Mouse (Mus musculus): ENCODE measurements around the gene Robo4. TPM values are rescaled to one million over a fixed set of nuclear protein-coding genes. Genes with fewer than 3 reads are reported as not detected.

Robo4 gene
- total and polyA plus RNA-seq, 2 experiments from 2014 or later, result 4.5 to 13.1 TPM

- Histone ChIP-seq H3K9ac (replicated peaks; ENCODE audit: low read length) (no peak overlapping the region), H3K9me3 (ENCODE audit: low read length) (no peaks in the 10 kb centered on the region), H3K27ac (no peak overlapping the region), H3K4me3 (ENCODE audit: low read length) (no peak overlapping the region), H3K4me2 (ENCODE audit: low read depth, low read length) (no peak overlapping the region), H3K4me1 (ENCODE audit: insufficient read depth, low read length) (no peaks in the 10 kb centered on the region), H3K36me3 (ENCODE audit: insufficient read depth, low read length) (no peaks in the 10 kb centered on the region), H3K27me3 (ENCODE audit: insufficient read depth, low read length) (peaks cover 25% of the 10 kb centered on the region)
- ATAC-seq (peak; percentile 67; the same call in 1 of the 2 replicates), DNase-seq (ENCODE audit: low spot score) (no peak)
- no peak for TF ChIP-seq CTCF (IDR thresholded peaks at IDR 0.05; ENCODE audit: low read depth)
- 17% methylated on average over 3 of the region's 3 CpGs for WGBS
These were observed 36.4 kb downstream of the Robo4 start for GRCm38 (mm10) chr9:37437772-37438735.

GRCm38 (mm10) chr9:37452401-37452800 lies 50.7 kb downstream of the Robo4 start:
- H3K27me3 ChIP-seq (ENCODE audit: insufficient read depth, low read length), result peaks cover 6% of the 10 kb centered on the region; the same call in 1 of the 2 replicates
- no peak overlapping the region for H3K9ac ChIP-seq (replicated peaks; ENCODE audit: low read length)
- DNase-seq (ENCODE audit: low spot score) (no peak), ATAC-seq (no peak)
- H3K4me1 ChIP-seq (ENCODE audit: insufficient read depth, low read length), result peaks cover 10% of the 10 kb centered on the region; the same call in 1 of the 2 replicates
- no peaks in the 10 kb centered on the region for H3K36me3 ChIP-seq (ENCODE audit: insufficient read depth, low read length)
- H3K4me3 ChIP-seq (ENCODE audit: low read length), result no peak overlapping the region
- 7% methylated on average over 5 of the region's 5 CpGs for WGBS
- no peak overlapping the region for H3K27ac ChIP-seq
- no peaks in the 10 kb centered on the region for H3K9me3 ChIP-seq (ENCODE audit: low read length)
- no peak overlapping the region for H3K4me2 ChIP-seq (ENCODE audit: low read depth, low read length)
- no peak for TF ChIP-seq CTCF (IDR thresholded peaks at IDR 0.05; ENCODE audit: low read depth)

GRCm38 (mm10) chr9:37453328-37453727 lies 51.6 kb downstream of the Robo4 start:
- Histone ChIP-seq H3K9me3 (ENCODE audit: low read length) (no peaks in the 10 kb centered on the region), H3K4me2 (ENCODE audit: low read depth, low read length) (no peak overlapping the region), H3K4me3 (ENCODE audit: low read length) (no peak overlapping the region), H3K36me3 (ENCODE audit: insufficient read depth, low read length) (no peaks in the 10 kb centered on the region), H3K4me1 (ENCODE audit: insufficient read depth, low read length) (peaks cover 10% of the 10 kb centered on the region; the same call in 1 of the 2 replicates), H3K27ac (no peak overlapping the region), H3K27me3 (ENCODE audit: insufficient read depth, low read length) (peaks cover 6% of the 10 kb centered on the region; the same call in 1 of the 2 replicates), H3K9ac (replicated peaks; ENCODE audit: low read length) (no peak overlapping the region)
- ATAC-seq (no peak), DNase-seq (ENCODE audit: low spot score) (no peak)
- 35% methylated on average over 4 of the region's 4 CpGs for WGBS
- no peak for TF ChIP-seq CTCF (IDR thresholded peaks at IDR 0.05; ENCODE audit: low read depth)

GRCm38 (mm10) chr9:37454011-37454492 lies 52.4 kb downstream of the Robo4 start:
- WGBS, result 11% methylated on average over 6 of the region's 6 CpGs
- DNase-seq (ENCODE audit: low spot score) (no peak), ATAC-seq (no peak)
- H3K27ac ChIP-seq, result no peak overlapping the region
- H3K4me3 ChIP-seq (ENCODE audit: low read length), result no peak overlapping the region
- H3K9ac ChIP-seq (replicated peaks; ENCODE audit: low read length), result no peak overlapping the region
- H3K36me3 ChIP-seq (ENCODE audit: insufficient read depth, low read length), result no peaks in the 10 kb centered on the region
- H3K9me3 ChIP-seq (ENCODE audit: low read length), result no peaks in the 10 kb centered on the region
- TF ChIP-seq CTCF (IDR thresholded peaks at IDR 0.05; ENCODE audit: low read depth), result no peak
- no peak overlapping the region for H3K4me2 ChIP-seq (ENCODE audit: low read depth, low read length)
- H3K4me1 ChIP-seq (ENCODE audit: insufficient read depth, low read length), result peaks cover 10% of the 10 kb centered on the region; the same call in 1 of the 2 replicates
- H3K27me3 ChIP-seq (ENCODE audit: insufficient read depth, low read length), result peaks cover 6% of the 10 kb centered on the region; the same call in 1 of the 2 replicates

GRCm38 (mm10) chr9:37454991-37455390 lies 53.3 kb downstream of the Robo4 start:
- DNase-seq (ENCODE audit: low spot score) (no peak), ATAC-seq (no peak)
- 37% methylated on average over 3 of the region's 3 CpGs for WGBS
- Histone ChIP-seq H3K4me1 (ENCODE audit: insufficient read depth, low read length) (peaks cover 10% of the 10 kb centered on the region; the same call in 1 of the 2 replicates), H3K9ac (replicated peaks; ENCODE audit: low read length) (no peak overlapping the region), H3K9me3 (ENCODE audit: low read length) (no peaks in the 10 kb centered on the region), H3K4me2 (ENCODE audit: low read depth, low read length) (no peak overlapping the region), H3K27ac (no peak overlapping the region), H3K36me3 (ENCODE audit: insufficient read depth, low read length) (no peaks in the 10 kb centered on the region), H3K4me3 (ENCODE audit: low read length) (no peak overlapping the region), H3K27me3 (ENCODE audit: insufficient read depth, low read length) (peaks cover 6% of the 10 kb centered on the region; the same call in 1 of the 2 replicates)
- no peak for TF ChIP-seq CTCF (IDR thresholded peaks at IDR 0.05; ENCODE audit: low read depth)

GRCm38 (mm10) chr9:37455868-37456267 lies 54.2 kb downstream of the Robo4 start:
- H3K27me3 ChIP-seq (ENCODE audit: insufficient read depth, low read length), result peaks cover 6% of the 10 kb centered on the region; the same call in 1 of the 2 replicates
- 0 out of 2 replicates have a peak overlapping the region, but pooled peaks have one; percentile 28 for H3K9ac ChIP-seq (replicated peaks; ENCODE audit: low read length)
- peak overlapping the region; percentile 54 for H3K4me2 ChIP-seq (ENCODE audit: low read depth, low read length)
- H3K4me3 ChIP-seq (ENCODE audit: low read length), result 0 out of 2 replicates have a peak overlapping the region, but pooled peaks have one; percentile 26
- no peak overlapping the region for H3K27ac ChIP-seq
- DNase-seq (ENCODE audit: low spot score) (no peak), ATAC-seq (no peak)
- peaks cover 10% of the 10 kb centered on the region; the same call in 1 of the 2 replicates for H3K4me1 ChIP-seq (ENCODE audit: insufficient read depth, low read length)
- H3K9me3 ChIP-seq (ENCODE audit: low read length), result no peaks in the 10 kb centered on the region
- no peak for TF ChIP-seq CTCF (IDR thresholded peaks at IDR 0.05; ENCODE audit: low read depth)
- H3K36me3 ChIP-seq (ENCODE audit: insufficient read depth, low read length), result no peaks in the 10 kb centered on the region
- WGBS, result 4% methylated on average over 8 of the region's 8 CpGs

Measured in hindbrain, postnatal 0 days (tissue).